Mouse (Mus musculus): ENCODE data around the gene Tmem120b.
A peak's percentile ranks its signal among the peaks of the same experiment; 100 is the strongest.

Gene Tmem120b

DNA sequence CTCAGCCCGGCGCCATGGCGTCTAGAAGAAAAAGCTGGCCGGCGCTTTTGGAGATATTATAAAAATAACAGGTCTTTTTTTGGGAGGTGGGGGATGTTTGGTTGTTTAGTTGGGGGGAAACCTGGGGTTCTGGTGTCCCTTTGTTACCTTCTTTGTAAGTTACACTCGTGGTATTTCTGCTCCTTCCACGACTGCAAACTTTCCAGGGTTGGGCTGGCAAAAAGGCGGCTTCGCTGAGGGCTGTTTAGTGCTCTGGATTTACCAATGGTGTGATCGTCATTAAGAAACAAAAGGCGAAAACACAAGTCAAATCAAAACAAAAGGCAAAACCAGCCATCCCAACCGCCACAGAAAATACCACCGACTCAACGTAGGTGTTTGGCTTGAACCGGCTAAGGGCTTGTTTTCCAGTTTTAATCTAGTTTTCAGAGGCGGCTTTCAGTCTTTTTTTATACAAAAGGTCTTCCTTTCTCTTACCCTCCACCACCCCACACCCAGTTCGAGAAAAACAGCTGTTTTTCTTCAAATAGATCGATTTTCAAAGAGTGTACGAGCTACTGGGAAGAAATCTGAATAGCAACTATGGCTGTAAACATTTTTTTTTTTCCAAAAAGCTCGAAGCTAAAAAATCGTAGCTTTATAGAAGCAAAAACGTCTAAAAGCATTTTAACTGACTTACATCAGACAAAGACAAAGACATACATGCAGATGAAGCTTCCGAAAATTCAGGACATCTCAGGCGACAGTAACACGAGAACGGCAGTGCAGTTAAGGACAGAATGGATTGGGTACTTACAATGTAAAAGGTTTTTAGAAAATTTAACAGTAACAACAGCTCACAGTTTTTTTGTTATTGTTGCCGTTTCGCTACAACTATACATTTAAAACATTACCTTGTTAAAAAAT lies 71.8 kb downstream of the Tmem120b start:
- no peak for DNase-seq (ENCODE audit: low read depth, low spot score)

DNA sequence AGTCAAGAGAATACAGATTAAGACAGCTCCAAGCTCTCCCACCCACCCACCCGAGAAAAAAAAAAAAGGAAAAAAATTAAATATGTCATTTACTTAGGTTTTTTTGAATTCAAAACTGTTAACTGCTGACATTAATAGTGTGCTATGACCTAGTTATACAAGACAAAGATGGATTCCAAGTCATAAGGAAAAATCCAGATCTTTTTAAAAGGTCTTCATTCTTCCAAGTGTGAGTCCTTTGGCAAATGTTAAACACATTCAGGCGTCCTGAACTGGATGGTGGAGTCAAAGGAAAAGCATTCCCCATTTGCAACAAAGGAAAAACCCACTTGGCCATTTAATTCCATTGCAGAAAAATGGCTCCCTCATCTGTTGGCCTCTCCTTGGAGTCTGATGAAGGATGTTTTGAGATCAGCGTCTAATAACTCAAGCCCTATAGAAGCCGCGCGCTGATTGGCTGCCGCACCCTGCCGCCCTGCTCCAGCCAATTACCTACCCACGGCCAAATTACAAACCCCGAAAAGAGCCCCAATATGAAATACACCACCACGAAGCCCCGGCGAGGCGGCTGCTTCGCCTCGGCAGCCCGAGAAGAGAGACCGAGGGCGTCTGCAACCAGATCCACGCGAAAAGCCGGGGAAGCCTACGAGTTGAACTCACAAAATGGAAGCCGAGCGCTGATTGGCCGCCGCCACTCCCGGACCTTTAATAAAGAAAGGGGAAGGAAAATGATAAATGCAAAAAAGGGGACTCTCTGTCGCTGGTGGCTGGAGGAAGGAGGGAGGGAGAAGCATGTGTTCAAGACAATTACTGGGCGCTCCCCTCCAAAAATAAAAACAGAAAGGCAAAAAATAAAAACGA lies 72.7 kb downstream of the Tmem120b start:
- DNase-seq (ENCODE audit: low read depth, low spot score) = peak; percentile 90

DNA sequence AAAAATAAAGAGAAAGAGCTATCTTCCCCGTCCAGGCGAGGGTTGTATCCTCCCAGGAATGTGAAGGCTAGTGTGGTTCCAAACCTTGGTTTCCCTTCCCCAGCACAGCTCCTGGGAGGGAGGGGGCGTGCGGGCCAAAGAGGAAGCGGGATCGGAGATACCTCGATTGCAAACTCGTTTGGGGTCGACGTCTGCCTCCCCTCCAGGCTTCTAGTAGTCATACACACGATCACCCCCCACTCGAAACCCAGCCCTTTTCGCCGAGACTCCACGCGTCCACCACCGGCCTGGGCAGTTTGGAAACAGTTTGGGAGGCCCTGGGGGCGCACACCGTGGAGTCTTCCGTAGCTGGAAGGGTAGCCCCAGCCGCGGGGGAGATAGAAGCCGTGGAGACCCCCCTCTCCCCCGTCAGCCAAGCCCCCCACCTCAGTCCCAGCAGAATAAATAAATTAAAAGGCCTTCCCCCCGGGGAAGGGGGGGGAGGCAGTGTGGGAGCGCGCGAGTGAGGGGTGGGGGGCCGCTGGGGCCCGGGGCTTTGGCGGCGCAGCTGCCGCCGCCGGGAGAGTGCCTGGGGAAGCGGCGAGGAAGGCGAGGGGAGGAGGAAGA lies 73.4 kb downstream of the Tmem120b start:
- DNase-seq (ENCODE audit: low read depth, low spot score) = no peak

DNA sequence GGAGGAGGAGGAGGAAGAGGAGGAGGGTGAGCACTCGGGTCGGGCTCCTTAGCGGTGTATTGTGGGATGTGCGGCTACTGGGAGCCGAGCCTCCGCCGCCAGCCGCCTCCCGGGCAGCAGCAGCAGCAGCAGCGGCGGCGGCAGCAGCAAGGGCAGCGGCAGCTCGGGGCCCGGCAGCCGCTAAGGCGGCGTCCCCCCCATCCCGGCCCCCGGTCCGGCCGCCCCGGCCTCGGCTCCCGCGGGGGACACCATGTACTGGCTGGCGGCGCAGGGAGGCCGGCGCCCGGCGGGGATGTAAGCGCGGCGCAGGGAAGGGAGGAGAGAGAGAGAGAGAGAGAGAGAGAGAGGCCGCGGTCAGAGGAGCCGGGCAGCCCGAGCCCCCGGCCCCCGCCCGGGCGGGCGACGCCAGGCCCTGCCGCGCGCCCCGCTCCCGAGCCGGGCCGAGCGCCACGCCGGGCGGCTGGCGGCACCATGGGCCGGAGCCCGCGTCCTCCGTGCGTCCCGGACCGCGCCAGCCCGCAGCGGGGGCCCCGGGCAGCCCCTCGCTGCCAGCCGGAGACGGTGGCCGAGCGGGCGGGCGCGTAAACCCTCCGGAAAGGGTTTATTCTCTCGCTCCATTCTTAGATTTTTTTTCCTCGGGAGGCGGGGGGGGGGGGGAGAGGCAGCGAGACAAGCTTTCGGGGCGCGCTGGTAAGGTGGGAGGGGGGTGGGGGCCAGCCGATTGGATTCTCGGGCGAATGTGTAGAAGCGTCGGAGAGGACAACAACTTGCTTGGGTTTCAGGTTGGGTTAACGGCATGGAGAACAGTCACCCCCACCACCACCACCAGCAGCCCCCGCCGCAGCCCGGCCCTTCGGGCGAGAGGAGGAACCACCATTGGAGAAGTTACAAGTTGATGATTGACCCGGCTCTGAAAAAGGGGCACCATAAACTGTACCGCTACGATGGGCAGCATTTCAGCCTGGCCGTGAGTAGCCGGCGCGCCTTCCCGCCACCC lies 74.2 kb downstream of the Tmem120b start, which contains the start of gene Setd1b:
Gene Setd1b (plus strand): TSS at position 33 of the 997 bp plus-strand sequence.
- no peak for DNase-seq (ENCODE audit: low read depth, low spot score)

DNA sequence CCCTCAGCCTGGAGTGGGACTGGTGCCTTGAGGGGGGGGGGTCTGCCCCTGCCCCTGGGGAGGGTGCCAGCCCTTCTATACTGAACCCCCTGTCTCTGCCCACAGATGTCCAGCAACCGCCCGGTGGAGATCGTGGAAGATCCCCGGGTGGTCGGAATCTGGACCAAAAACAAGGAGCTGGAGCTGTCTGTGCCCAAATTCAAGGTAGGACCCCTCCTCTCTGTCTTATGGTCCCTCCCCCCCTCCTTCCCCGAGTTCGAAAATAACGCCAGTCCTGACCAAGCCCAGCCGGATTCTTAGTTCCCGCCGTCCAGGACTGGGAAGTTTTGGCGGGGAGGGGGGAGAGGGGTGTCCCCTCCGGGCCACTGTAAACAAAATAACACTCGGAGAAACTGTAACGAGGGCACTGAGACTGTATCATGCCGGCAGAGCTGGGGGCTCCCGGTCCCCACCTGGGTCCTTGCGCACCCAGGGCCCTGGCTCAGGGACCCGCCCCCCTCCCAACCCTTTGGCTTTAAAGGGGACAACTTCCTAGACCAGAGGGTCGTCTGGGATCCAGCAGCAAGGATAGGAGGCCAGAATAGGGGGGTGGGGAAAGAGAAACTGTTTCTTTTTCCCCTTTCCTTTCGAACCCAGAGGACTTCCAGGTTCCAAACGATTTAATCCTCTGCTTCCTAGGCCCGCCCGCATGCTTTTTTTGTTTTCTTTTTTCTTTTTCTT lies 75.2 kb downstream of the Tmem120b start:
- DNase-seq (ENCODE audit: low read depth, low spot score) = no peak

DNA sequence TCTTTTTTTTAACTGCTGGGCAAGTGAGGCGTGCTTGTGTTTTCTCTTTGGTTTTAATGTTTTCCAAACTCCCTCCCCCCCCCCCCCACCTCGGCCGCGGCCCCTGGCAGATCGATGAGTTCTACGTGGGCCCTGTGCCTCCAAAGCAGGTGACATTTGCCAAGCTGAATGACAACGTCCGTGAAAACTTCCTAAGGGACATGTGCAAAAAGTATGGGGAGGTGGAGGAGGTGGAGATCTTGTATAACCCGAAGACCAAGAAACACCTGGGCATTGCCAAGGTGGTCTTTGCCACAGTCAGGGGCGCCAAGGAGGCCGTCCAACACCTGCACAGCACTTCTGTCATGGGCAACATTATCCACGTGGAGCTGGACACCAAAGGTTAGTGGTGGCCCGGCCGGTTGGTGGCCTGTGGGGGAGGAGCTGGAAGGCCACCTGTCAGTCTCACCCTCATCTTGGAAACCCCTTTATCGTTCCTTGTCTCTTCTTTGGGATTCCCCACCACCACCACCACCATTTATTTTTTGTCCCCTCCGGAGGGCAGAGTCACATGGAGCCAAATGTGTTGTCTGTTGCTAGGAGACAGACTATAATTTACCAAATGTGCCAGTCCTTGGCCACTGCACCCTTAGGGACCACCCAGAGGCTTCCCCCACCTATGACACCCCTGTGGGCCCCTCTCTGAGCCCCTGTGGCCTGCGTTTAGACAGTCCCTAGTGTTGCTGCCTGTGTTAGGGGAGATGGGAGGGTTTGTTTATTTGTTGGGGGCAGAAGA lies 75.9 kb downstream of the Tmem120b start:
- no peak for DNase-seq (ENCODE audit: low read depth, low spot score)

DNA sequence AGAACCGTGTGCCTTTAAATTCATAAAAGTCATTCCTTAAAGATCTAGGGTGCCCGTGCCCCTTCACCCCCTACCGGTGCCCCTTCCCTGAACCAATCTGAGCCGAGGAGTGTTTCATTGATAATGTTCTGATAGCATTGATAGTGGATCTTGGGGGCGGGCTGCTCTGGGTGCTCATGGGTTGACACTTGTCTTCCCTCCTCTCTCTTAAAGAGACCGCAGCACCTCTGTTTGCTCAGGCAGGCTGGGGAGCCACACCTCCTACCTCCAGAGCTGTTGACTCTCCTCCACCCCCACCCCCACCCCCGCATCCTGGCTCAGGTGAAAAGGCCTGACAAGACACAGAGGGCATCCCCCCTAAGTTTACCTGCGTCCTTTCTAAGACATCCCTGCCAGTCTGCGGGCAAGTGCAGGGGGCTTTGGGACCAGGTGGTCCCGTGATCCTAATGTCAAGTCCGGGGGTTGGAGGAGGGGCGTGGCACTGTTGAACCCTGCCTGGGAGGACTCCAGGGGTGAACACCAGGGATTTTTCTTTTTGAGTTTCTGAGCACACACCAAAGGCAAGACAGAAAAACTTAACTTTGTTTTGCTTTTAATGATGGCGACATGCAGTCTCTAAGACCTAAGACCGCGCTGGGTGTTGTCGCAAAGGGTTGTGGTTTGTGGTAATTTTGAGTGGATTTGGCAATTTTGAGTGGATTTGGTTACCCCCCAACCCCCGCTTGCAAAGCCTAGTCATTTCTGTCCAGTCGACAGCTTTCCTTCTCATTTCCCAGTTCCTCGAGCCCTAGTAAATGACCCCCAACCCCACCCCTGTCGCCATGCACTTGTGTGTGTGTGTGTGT lies 76.8 kb downstream of the Tmem120b start:
- DNase-seq (ENCODE audit: low read depth, low spot score) = no peak

DNA sequence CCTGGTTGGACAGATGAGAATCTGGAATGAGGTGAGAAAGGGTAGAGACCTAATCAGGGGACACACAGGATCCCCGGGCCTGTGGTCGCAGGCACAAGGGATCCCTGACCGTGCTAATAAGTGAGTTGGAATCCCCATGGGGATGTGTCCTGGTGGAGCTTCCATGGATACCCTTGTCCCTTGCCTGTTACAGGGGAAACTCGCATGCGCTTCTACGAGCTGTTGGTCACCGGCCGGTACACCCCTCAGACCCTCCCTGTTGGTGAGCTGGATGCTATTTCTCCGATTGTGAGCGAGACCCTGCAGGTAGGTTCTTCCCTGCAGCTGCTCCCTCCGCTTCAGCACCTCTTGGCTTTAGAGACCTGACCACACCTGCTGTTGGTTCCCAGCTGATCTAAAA lies 78.1 kb downstream of the Tmem120b start:
- no peak for DNase-seq (ENCODE audit: low read depth, low spot score)

DNA sequence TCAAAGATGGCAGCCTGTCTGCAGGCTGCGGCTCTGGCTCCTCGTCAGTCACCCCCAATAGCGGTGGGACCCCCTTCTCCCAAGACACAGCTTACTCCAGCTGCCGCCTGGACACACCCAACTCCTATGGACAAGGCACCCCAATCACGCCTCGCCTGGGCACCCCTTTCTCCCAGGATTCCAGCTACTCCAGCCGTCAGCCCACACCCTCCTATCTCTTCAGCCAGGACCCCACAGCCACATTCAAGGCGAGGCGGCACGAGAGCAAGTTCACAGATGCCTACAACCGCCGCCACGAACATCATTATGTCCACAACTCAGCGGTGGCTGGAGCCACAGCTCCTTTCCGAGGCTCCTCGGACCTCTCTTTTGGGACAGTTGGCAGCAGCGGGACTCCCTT lies 79.4 kb downstream of the Tmem120b start:
- DNase-seq (ENCODE audit: low read depth, low spot score) = no peak

DNA sequence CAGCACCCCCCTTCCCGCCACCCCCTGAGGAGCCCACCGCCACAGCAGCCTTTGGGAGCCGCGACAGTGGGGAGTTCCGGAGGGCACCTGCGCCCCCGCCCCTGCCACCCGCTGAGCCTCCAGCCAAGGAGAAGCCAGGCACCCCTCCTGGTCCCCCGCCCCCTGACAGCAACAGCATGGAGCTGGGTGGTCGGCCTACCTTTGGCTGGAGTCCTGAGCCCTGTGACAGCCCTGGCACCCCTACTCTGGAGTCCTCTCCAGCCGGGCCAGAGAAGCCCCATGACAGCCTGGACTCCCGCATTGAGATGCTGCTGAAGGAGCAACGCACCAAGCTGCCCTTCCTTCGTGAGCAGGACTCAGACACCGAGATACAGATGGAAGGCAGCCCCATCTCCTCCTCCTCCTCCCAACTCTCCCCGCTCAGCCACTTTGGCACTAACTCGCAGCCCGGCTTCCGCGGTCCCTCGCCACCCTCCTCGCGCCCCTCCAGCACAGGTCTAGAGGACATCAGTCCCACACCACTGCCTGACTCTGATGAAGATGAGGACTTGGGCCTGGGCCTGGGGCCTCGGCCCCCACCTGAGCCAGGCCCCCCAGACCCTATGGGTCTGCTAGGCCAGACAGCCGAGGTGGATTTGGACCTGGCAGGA lies 80.0 kb downstream of the Tmem120b start:
- no peak for DNase-seq (ENCODE audit: low read depth, low spot score)

DNA sequence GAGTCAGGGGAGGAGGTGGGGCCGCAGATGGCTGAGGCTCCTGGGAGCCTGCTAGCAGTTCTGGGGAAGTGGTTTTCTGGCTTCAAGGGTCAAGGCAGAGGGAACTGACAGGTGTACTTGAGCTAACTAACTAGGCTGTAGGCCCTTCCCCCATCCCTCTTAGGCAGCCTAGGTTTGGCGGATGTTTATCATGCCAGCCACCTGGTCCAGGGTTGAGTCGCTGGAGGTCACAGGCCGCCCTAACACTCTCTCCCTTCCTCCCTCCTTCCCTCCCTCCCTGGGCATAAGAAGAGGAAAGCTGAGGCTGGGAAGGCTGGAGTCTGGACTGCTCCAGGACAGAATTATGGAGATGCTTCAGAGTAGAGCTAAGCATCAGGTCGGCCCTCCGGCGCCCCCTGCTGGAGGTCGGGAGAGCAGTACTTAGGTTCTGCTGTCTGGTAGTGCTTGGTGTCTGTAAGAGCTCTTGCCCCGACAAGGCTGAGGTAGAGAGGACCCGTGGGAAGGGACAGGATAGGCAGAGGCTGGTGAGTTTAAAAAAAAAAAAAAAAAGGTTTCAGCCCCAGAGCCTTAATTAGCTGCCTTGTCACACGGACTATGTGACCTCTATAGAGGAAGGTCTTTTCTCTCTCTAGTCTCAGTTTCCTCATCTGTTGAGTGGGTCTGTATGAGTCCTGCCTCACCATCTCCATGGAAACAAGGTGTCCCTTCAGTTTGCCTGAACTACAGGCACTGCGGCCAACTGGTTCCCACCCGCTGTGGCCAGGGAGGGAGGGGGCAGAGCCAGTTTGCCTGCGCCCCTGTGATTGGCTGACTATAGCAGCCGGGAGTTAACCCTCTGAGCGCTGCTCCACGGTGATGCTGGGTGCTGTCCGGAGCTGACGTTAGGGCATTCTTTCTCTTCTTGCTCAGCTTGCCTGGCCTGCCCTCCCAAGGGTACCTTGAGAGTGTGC lies 81.5 kb downstream of the Tmem120b start:
- peak; percentile 81 for DNase-seq (ENCODE audit: low read depth, low spot score)

DNA sequence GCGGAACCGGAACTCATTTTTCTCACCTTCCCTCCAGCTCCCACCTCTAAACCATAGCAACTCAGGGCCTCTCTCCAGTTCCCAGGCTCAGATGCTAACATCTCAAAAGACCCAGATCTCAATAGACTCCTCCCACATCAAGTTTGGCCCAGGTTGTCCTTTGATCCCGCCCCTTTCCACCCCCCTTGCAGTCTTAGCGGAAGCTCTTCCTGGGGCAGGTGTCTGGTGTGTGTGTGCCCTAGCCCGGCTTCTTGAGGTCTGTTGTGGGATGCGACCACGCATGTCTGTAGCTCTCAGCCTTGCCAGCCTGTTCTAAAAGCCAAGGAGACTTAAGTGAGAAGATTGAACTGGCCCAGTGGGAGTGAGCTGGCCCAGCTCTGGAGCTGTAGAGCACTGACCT lies 82.4 kb downstream of the Tmem120b start:
- no peak for DNase-seq (ENCODE audit: low read depth, low spot score)

DNA sequence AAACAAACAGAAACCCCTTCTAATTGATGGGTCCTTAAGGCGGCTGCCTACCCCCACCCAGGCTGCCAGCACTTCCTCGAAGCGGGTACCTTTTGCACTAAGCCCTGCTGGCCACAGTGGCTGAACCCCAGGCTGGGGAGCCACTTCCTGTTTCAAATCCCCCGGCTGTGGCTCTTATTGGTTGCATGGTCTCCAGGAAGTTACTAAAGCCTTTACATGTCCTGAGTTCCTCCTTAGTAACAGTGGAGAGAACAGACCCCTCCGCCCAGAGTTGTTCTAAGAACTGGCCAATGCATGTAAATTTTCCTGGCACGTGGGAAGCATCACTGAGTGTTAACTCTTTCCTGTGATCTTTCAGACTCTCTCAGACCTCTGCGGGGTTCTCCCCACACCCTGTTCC lies 82.9 kb downstream of the Tmem120b start:
- DNase-seq (ENCODE audit: low read depth, low spot score) = no peak

DNA sequence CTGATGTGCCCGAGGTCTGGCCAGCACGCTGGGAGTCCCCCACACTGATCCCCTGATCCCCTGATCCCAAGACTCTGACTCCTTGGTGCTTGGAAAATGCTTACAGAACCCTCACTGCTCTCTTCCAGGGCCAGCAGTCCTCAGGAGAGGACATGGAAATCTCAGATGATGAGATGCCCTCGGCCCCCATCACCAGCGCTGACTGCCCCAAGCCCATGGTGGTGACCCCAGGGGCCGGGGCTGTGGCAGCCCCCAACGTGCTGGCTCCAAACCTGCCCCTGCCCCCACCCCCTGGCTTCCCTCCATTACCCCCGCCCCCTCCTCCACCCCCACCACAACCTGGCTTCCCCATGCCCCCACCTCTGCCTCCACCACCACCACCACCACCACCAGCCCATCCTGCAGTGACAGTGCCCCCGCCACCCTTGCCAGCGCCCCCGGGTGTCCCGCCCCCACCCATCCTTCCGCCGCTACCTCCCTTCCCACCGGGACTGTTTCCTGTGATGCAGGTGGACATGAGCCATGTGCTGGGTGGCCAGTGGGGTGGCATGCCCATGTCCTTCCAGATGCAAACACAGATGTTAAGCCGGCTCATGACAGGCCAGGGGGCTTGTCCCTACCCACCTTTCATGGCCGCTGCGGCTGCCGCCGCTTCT lies 83.6 kb downstream of the Tmem120b start:
- DNase-seq (ENCODE audit: low read depth, low spot score) = no peak

DNA sequence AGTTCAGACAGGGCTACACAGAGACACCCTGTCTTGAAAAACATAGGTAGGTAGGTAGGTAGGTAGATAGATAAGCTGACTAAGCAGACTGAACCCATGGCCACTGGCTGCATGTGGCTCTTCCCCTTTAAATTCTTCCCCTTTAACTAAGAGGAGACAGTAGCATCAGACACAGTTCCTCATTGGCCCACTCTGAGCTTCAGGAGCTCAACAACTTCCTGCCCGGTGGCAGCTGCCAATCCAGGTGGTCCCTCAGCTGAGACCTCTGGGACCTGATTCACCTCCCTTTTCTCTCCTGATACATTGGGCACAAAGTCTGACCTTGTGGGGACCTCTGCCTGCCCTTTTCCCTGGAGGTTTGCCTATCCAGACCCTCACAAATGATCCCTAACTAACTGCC lies 84.7 kb downstream of the Tmem120b start:
- DNase-seq (ENCODE audit: low read depth, low spot score) = no peak

DNA sequence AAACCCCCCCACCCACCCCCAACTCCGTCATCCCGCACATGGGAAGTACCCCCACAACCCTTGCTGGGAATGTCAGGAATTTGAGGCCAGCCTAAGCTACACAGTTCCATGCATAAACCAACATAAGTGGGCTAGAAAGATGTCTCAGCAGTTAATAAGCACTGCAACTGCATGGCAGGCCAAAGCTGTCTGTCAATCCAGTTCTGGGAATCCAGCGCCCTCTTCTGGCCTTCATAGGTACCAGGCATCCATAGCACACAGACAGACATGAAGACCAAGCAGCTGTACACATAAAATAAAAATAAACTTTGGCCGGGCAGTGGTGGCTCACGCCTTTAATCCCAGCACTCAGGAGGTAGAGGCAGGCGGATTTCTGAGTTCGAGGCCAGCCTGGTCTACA lies 87.2 kb downstream of the Tmem120b start:
- DNase-seq (ENCODE audit: low read depth, low spot score) = peak; percentile 63

All from embryo, embryonic 11.5 days (tissue).